Mouse (Mus musculus) testis, postnatal 14 days (tissue): ENCODE results near the gene Defb19.

ENCODE experiments used
- DNase-seq: peaks from one replicate; pipeline ENCODE4 v3.0.0; 2021; ENCODE audit warnings: low spot score

Gene Defb19

DNA sequence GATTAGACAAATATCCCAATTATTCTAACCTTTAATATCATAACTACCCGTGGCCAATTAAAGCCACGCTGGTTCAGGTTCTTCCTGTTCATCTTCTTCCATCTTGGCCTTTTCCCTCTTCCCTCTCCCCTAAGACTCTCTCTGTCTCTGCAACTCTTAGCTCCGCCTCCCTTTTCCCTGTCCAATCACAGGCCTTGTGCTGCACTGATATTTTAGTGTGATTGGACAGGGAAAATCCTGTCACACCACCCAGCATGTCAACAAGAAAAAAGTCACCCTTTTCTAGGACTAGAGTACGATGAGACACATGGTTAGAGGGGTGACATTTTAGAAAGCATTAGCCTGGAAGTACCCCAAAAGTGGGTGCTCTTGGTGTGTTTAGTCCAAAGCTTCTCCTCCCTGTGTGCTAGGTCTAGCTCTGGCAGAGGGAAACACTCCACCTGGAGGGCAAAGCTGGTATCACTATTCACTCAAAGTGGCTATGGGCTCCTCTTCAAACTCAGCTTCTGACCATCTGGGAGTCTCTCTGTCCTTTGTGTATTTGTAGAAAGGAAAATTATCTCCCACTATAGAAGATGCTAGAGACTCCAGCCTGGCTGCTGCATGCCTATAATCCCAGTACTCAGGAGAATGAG lies 6.9 kb upstream of the Defb19 start:
- no peak for DNase-seq

DNA sequence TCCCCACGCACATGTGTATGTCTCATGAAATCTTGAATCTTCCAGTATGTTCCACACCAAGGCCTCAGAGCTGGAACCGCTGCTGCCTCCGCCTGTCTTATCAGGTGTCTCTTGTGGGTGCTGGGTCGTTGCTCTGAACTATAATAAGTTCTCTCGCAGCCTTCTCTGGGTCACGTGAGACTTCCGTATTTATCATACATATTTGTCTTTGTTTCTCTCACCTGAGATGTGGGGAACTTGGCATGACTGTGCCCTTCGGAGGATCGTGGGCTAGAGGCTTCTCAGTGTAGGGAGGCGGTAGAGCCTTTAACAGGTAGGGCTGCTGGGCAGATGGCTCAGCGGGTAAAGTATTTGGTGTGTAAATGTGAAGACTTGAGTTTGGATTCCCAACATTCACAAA lies 500 bp upstream of the Defb19 start:
- DNase-seq = no peak

DNA sequence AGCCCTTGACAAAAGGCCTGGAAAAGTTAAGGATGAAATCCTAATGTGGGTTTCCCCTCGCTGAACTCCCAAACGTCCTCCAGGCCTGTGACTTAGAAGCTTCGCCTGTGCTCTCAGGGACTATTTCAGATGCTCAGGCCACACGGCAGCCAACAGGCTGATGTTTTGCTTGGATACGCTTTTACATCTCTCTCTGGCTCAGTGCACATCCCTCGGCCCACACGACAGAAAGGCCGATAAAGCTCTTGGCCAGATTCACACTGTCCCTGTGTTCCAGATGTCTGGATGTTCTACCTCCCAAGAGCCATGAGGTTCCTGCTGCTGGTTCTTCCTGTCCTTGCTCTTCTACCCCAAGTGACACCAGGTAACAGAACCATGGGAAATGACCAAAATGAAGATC lies 6.6 kb downstream of the Defb19 start:
- DNase-seq = no peak

- peak; percentile 64 for DNase-seq
These were observed 7.9 kb downstream of the Defb19 start, which contains the start of gene Defb21 for GRCm38 (mm10) chr2:152572114-152572794. TSS of gene Defb21 (plus strand) at chr2:152572744.

DNA sequence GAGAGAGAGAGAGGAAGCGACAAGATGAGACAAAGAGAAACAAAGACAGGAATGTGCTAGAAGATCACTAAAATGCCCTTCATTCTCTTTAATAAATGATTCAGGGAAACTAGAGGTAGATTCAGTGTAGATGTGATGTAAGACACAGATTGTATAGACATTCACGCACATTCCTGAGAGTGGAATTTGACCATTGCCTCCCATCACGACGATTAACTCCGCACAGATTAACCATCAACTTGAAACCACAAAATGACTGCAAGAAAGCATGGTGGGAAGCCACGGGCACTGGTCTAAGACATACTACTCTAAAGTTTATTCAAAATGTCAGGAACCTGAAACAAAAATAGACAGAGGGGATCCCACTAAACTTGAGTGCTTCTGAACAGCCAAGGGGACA lies 9.8 kb downstream of the Defb19 start:
- no peak for DNase-seq

GRCm38 (mm10) chr2:152569881-152570280 lies 10.2 kb downstream of the Defb19 start:
- DNase-seq = no peak

GRCm38 (mm10) chr2:152569038-152569437 lies 11.1 kb downstream of the Defb19 start, which contains the start of gene Gm17416:
TSS of gene Gm17416 (plus strand) at chr2:152569338.
- no peak for DNase-seq

- DNase-seq = no peak
These were observed 23.5 kb downstream of the Defb19 start for GRCm38 (mm10) chr2:152556655-152557054.

GRCm38 (mm10) chr2:152553774-152554423 lies 26.2 kb downstream of the Defb19 start:
- peak; percentile 59 for DNase-seq

GRCm38 (mm10) chr2:152548124-152548523 lies 32.0 kb downstream of the Defb19 start:
- DNase-seq = no peak

DNA sequence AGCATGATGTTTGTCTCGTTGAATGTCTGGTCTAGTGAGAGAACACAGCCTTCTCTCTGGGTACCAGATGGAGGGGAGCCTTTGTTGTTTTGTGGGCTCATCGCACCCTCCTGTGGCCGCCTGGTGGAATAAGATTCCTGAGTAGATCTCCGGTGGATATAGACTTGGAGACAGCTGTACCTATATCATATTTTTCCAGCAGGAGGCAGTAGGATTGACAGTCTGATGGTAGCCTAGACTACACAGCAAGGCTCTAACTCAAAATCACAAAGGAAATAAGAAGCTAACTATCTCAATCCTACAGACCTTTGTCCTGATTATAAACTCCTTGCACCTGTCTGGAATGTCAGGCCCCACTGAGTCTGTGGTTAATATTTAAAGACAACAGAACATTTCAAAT lies 35.4 kb downstream of the Defb19 start:
- DNase-seq = peak; percentile 51

DNA sequence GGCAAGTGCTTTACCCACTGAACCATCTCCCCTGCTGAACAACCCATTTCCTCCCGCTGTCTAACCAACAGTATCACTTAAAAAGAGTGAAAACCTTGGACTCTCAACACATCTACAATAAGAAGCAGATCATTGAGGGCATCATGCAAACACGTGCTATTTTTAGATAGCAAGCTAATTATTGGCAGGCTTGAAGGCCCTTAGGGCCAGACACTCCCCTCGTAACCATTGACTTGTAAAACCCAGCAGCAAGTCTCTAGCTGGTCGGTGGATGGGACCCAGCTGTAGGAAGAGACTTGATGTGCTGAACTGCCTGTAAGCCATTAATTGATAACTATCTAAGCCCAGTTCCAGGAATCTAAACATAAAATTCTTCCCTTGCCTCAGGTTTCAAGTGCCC lies 36.6 kb downstream of the Defb19 start:
- DNase-seq = no peak

GRCm38 (mm10) chr2:152542897-152543296 lies 37.2 kb downstream of the Defb19 start:
- no peak for DNase-seq

DNA sequence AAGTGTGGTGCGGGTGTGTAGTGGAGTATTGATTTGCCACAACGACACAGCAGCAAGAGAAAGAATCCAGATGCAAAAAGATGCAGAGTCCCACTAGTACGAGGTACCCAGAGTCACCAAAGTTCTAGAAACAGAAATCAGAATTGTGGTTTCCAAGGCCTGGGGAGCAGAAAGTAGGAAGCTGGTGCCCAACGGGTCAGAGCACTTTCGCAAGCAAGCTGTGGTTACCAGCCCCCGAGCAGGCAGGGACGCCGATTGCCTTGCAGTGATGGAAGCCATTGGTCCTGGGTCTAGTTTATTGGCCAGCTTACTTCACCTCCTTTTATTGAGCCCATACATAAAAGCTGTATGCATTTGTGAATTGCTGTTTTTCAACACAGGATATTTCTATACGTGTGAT lies 38.1 kb downstream of the Defb19 start:
- no peak for DNase-seq

DNA sequence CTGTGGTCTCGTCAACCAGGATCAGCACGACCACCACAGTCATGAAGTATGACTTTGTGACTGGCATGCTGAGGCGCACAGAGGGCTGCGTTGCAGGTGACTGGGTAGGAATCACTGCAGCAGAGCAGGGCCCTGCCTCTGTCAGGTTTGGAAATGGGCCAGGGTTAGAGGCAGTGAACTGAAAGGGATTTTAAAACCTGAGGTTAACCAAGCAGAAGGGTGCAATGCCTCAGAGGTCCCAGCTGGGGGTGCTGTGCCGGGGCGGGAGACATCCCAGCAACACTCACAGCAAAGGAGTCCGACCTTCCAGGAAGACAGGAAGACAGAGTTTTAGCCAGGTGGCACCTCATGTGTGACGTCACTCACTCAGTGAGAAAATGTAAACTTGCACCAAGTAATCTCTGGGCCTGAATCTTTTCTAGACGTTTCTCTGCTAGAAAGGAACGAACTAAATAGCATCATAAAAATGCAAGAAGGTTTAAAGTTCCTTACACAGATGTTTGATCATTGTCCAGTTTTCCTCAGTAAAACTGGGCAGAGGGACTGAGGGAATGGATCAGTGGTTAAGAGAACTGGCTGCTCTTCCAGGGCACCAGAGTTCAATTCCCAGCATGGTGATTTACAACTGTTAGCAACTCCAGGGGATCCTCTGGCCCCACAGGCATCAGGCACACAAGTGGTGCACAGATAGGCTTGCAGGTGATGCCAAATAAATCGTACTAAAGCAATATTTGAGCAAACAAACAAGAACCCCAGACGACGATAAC lies 40.0 kb downstream of the Defb19 start, which contains the start of gene Defb29:
TSS of gene Defb29 (minus strand) at position 155 of the 767 bp plus-strand sequence.
- peak; percentile 25 for DNase-seq
